Mouse (Mus musculus) forebrain, embryonic 15.5 days (tissue): ENCODE data around the gene Ctdnep1. TPM values are rescaled to one million over a fixed set of nuclear protein-coding genes. Genes with fewer than 3 reads are reported as not detected.

Source experiments
- ATAC-seq: fragments of 200-750 bp; cut with Nextera tagmentation; replicated peaks from 2 replicates; pipeline ENCODE4 v1.8.0; 2017; ENCODE audit warnings: mild to moderate bottlenecking, moderate TSS enrichment, moderate library complexity
- H3K27ac ChIP-seq: fragments of 300-500 bp; sonication (generic); replicated peaks from 2 replicates; pipeline ENCODE4 v1.5.1; 2015; ENCODE audit warnings: mild to moderate bottlenecking, inconsistent platforms
- H3K27me3 ChIP-seq: fragments of 300-500 bp; sonication (generic); 2 replicates; pipeline ENCODE4 v1.6.1; 2015; ENCODE audit warnings: inconsistent platforms
- H3K36me3 ChIP-seq: fragments of 300-500 bp; sonication (generic); 2 replicates; pipeline ENCODE4 v1.6.1; 2015; ENCODE audit warnings: mild to moderate bottlenecking, inconsistent platforms
- H3K4me1 ChIP-seq: fragments of 300-500 bp; sonication (generic); 2 replicates; pipeline ENCODE4 v1.6.1; 2015; ENCODE audit warnings: inconsistent platforms
- H3K4me2 ChIP-seq: fragments of 300-500 bp; sonication (generic); replicated peaks from 2 replicates; pipeline ENCODE4 v1.6.1; 2015; ENCODE audit warnings: mild to moderate bottlenecking, inconsistent platforms
- H3K4me3 ChIP-seq: fragments of 300-500 bp; sonication (generic); 2 replicates; pipeline ENCODE4 v1.5.1; 2015; ENCODE audit warnings: mild to moderate bottlenecking, inconsistent platforms
- H3K9ac ChIP-seq: fragments of 300-500 bp; sonication (generic); replicated peaks from 2 replicates; pipeline ENCODE4 v1.6.1; 2015; ENCODE audit warnings: mild to moderate bottlenecking, inconsistent platforms
- H3K9me3 ChIP-seq: fragments of 300-500 bp; sonication (generic); 2 replicates; pipeline ENCODE4 v1.6.1; 2016; ENCODE audit warnings: inconsistent platforms
- WGBS: fragments of 180-500 bp; shearing (Covaris S2); methylation state at CpG from one replicate; pipeline ENCODE4 v1.1.7; 2015; ENCODE audit warnings: mixed read lengths; 5-methylcytosine and 5-hydroxymethylcytosine counted together
- polyA plus RNA-seq: library from polyadenylated mRNA; unstranded; fragments of >200 nt; fragmentation: Nextera tagmentation; extraction: Ambion mirVana; gene quantifications from 2 replicates; pipeline ENCODE4 v1.2.1, GENCODE M21; 2015

Gene Ctdnep1
- polyA plus RNA-seq, 1 experiment from 2014 or later: 20.8 TPM

DNA sequence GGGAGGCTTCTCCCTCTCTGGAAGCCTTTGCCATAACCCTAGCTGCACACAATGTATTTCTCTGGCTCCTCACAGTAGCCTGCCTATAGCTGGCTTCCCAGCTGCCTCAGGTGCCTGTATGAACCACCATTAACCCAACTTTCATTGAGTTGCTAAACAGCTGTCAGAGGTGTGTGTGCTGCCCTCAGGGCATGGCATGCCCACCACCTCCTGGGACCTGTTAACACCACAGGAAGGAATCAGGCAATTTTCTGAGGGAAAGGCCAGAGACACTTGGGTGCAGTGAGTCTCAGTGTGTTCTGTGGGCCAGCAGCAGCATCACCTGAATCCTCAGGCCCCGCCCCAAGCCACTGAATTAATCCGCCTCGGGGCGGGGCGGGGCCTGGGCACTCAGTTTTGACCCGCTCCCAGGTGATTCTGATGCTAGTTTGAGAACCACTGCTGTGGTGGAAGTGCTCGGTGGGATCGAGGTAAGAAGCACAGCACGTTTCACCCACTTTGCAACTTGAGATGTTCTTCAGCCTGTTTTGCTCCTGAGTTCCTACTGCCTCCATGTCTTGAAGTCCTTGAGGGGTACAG lies 42.5 kb upstream of the Ctdnep1 start:
- peaks cover 10% of the 10 kb centered on the region; the same call in 1 of the 2 replicates for H3K27me3 ChIP-seq
- WGBS: 23% methylated on average over 9 of the region's 9 CpGs
- H3K27ac ChIP-seq: no peak overlapping the region

DNA sequence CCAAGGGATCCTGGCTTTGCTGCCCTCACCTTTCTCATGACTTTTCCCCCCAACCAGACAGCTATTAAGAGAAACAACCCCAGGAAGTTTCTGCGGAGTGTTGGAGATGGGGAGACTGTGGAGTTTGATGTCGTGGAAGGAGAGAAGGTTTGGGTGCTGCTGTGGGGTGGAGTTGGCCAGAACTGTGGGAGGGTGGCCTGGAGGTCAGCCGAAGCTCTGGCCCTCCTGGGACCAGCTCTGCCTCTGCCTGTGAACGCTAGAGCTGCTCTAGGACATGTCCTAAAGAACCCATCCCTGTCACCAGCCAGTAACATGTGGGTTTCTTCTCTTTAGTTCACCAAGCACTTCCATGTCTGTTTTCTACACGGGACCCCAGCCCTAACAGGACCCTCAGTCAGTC lies 41.8 kb upstream of the Ctdnep1 start:
- 69% methylated on average over 5 of the region's 5 CpGs for WGBS
- H3K27me3 ChIP-seq: peaks cover 10% of the 10 kb centered on the region; the same call in 1 of the 2 replicates

More for the DNA sequence above, 42.5 kb upstream of the Ctdnep1 start:
- Histone ChIP-seq H3K4me3 (no peak overlapping the region), H3K4me1 (peaks cover 27% of the 10 kb centered on the region), H3K9ac (no peak overlapping the region), H3K36me3 (no peaks in the 10 kb centered on the region), H3K9me3 (no peaks in the 10 kb centered on the region), H3K4me2 (no peak overlapping the region)
- no peak for ATAC-seq

DNA sequence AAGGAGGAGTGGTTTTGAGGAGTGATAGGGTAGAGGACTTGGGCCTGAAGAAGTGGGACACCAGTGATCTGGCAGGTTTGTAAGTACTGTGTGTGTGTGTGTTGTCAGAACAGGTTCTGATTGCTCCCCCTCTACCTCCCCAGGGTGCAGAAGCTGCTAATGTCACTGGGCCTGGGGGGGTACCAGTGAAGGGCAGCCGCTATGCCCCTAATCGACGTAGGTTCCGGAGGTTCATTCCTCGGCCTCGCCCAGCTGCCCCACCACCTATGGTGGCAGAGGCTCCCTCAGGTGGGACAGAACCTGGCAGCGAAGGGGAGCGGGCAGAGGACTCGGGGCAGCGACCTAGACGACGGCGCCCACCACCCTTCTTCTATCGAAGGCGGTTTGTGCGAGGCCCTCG lies 41.2 kb upstream of the Ctdnep1 start:
- H3K4me2 ChIP-seq: no peak overlapping the region
- peaks cover 21% of the 10 kb centered on the region for H3K4me1 ChIP-seq
- no peak overlapping the region for H3K27ac ChIP-seq
- WGBS: 90% methylated on average over 17 of the region's 17 CpGs
- H3K36me3 ChIP-seq: no peaks in the 10 kb centered on the region
- H3K9me3 ChIP-seq: no peaks in the 10 kb centered on the region
- no peak for ATAC-seq
- H3K9ac ChIP-seq: no peak overlapping the region
- H3K27me3 ChIP-seq: peaks cover 10% of the 10 kb centered on the region; the same call in 1 of the 2 replicates
- no peak overlapping the region for H3K4me3 ChIP-seq

More for the DNA sequence above, 41.8 kb upstream of the Ctdnep1 start:
- Histone ChIP-seq H3K4me2 (no peak overlapping the region), H3K9ac (no peak overlapping the region), H3K27ac (no peak overlapping the region), H3K36me3 (no peaks in the 10 kb centered on the region), H3K9me3 (no peaks in the 10 kb centered on the region), H3K4me1 (peaks cover 27% of the 10 kb centered on the region), H3K4me3 (no peak overlapping the region)
- no peak for ATAC-seq

DNA sequence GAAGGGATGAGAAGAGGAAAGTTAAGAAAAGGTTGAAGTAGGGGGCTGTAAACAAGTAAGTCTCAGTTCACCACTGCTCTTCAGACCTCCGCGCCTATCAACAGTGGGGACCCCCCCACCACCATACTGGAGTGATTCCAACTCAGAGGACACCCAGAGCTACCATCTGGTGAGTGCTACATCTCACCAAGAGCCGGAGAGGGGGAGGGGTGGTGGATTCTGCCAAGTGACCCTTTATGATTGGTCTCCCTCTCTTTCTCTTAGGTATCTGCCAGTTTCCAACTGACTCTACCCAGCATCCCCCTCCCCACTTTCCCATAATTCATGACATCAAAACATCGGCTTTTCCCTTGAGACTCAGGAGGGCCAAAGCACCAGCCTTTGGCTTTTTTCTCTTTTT lies 40.0 kb upstream of the Ctdnep1 start:
- no peak overlapping the region for H3K9ac ChIP-seq
- H3K4me1 ChIP-seq: peaks cover 11% of the 10 kb centered on the region
- H3K27ac ChIP-seq: no peak overlapping the region
- ATAC-seq: no peak
- H3K4me2 ChIP-seq: no peak overlapping the region
- 83% methylated on average over 4 of the region's 4 CpGs for WGBS
- no peaks in the 10 kb centered on the region for H3K9me3 ChIP-seq
- no peak overlapping the region for H3K4me3 ChIP-seq
- no peaks in the 10 kb centered on the region for H3K36me3 ChIP-seq
- peaks cover 10% of the 10 kb centered on the region; the same call in 1 of the 2 replicates for H3K27me3 ChIP-seq

DNA sequence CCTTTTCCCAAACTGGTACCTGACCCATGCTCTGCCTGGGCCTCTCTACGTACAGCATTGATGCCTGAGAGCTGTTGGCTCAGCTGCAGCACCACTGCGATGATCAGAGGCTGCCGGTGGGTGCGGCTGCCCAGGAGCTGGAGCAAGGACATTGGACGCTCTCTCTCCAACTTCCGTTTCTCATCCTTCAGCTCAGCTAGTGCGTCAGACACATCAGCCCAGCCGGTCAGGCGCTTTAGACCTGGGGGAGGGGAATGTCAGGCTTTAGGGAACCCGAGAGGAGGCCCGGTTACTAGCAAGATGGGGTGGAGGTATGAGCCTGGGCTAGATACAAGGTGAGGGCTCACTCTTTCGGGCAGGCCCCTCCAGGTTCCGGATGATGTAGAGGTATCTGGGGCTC lies 35.7 kb upstream of the Ctdnep1 start:
- Histone ChIP-seq H3K9ac (no peak overlapping the region), H3K4me2 (no peak overlapping the region), H3K27ac (no peak overlapping the region), H3K36me3 (no peaks in the 10 kb centered on the region), H3K9me3 (no peaks in the 10 kb centered on the region), H3K27me3 (no peaks in the 10 kb centered on the region), H3K4me1 (peaks cover 18% of the 10 kb centered on the region), H3K4me3 (no peak overlapping the region)
- no peak for ATAC-seq
- WGBS: 84% methylated on average over 13 of the region's 13 CpGs

DNA sequence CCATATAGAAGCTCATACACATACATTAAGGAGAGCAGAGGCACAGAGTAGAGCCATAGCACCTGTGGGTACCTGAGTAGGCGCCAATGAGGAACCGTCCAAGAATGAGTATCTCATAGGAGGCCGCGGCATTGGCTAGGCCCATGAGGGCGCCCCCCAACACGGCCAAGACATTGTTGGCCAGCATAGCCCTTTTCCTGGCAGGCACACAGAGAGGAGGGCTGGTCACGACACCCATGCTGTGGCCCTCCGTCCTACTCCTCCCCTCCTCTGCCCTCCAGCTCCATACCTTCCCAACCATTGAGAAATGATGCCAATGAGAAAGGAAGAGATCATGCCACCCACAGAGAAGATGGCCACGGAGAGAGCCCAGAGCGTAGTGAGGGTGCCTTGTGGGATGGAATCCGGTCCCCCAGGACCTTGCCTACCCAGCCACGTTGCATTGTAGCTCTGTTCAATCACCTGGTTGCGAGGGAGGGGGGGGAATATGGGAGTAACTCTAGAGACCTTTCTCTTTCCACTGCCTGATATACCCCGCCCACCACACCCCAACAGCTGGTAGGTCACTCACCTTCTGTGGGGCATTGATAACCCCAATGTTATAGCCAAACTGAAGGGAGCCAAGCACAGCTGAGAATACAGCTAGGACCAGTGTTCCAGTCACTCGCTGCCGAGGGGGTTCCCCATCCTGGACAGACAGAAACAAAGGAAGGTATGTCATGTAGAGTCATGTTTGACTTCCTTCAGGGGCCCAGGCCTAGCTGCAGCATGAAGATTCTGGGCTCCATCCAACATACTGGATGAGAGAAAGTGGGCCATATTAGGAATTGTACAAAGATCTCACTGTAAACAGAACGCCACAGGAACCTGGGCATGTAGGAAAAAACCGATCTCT lies 34.7 kb upstream of the Ctdnep1 start:
- H3K36me3 ChIP-seq: no peaks in the 10 kb centered on the region
- H3K9me3 ChIP-seq: no peaks in the 10 kb centered on the region
- no peak overlapping the region for H3K4me3 ChIP-seq
- no peak overlapping the region for H3K9ac ChIP-seq
- no peak overlapping the region for H3K4me2 ChIP-seq
- no peaks in the 10 kb centered on the region for H3K27me3 ChIP-seq
- 92% methylated on average over 18 of the region's 18 CpGs for WGBS
- no peak overlapping the region for H3K27ac ChIP-seq
- ATAC-seq: no peak
- peaks cover 18% of the 10 kb centered on the region for H3K4me1 ChIP-seq

DNA sequence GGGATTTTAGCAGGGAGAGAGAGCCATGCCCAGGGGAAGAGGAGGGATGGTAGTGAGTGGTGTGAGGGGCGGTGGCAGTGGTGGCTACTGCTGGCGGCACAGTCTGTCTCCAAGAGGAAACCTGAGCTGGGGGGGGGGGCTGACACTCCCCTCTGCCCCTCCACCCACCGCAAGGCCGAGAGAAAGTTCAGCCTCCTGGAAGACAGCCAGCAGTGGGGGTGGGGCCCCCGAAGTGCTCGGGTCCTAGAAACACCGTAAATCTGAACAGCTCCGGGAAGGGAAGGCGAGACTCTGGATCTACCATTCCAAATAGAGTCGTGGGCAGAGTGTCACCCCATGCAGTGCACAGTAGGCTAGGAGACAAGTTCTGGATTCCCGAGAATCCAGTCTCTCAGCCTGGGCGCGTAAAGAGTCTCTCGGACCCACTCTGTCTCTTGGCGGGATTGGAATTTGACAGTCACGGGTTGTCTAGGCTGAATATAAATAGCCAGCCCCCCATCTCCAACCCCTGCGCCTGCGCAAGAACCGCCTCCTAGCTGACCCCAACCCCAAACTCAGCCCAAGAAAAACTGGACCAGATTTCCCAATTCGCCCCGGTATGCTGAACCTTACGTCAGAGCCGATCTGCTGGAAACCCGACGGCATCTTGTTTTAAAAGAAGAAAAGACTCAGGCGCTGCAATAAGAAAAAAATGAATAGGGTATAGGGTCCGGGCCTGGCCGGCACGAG lies 33.5 kb upstream of the Ctdnep1 start:
- Histone ChIP-seq H3K27ac (peak overlapping the region; percentile 64; the same call in 1 of the 2 replicates), H3K4me1 (peaks cover 18% of the 10 kb centered on the region), H3K4me2 (peak overlapping the region; percentile 48), H3K9ac (peak overlapping the region; percentile 34), H3K36me3 (no peaks in the 10 kb centered on the region), H3K9me3 (no peaks in the 10 kb centered on the region), H3K27me3 (no peaks in the 10 kb centered on the region), H3K4me3 (peak overlapping the region; percentile 42)
- 2% methylated on average over 29 of the region's 29 CpGs for WGBS
- ATAC-seq: peak; percentile 44

DNA sequence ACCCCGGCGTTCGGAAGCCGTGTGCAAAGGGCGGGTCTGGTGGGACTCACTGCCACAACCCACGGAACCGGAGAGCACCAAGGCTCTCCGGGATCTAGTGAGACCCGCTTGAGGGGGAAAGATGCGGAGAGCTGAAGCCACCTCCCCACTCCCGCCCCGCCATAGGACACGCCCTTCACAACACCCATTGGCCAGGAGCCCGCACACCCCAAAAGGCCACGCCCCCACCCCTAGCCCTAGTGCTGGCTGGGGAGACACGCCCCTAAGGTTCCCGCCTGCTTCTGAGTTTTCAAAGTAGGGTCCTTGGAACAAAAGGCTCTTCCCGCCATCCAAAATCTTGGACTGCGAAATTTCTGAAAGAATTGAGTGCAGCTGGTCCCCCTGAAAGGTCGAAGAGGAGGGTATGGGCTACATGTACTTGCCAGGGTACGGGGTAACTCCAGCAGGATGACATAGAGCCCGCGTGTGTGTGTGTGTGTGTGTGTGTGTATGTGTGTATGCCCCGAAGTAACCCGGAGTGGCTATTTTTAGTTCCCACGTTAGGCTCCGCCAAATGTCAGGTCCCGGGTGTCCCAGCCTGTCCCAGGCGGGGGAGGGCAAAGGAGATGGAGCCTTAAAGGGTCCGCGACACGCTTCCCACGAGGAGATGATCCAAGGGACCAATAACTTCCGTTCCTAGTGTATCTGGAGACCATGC lies 32.7 kb upstream of the Ctdnep1 start, which contains the start of gene Slc2a4:
Gene Slc2a4, minus strand, starts transcription at position 123 of the 697 bp plus-strand sequence.
- WGBS: under 1% methylated on average over 34 of the region's 34 CpGs
- peak; percentile 95 for ATAC-seq
- Histone ChIP-seq H3K9me3 (no peaks in the 10 kb centered on the region), H3K4me3 (peak within 1 kb of the TSS; percentile 42), H3K4me2 (peak within 1 kb of the TSS; percentile 48), H3K9ac (peak within 1 kb of the TSS; percentile 34), H3K4me1 (peaks cover 18% of the 10 kb centered on the region), H3K27me3 (no peaks in the 10 kb centered on the region), H3K36me3 (no peaks in the 10 kb centered on the region), H3K27ac (peak within 1 kb of the TSS; percentile 64)

DNA sequence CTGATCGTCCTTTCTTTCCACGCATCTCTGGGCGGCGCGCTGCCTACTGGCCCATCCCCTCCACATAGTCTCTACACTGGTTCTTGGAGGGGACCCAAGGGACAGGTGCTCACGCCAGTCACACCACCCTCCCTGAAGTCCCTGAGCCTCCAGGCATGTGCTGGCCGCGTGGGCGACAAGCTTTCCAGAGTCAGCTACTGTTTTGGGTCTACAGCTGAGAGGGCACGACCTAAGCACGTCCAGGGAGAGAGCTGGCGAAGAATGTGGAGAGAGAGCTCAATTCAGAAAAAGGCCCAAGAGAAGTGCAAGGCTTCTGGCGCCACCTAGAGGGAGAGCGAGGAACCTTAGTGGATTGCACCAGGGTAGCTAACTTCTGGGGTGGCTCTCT lies 32.2 kb upstream of the Ctdnep1 start:
- 0% methylated on average over 14 of the region's 14 CpGs for WGBS
- peak overlapping the region; percentile 42 for H3K4me3 ChIP-seq
- H3K36me3 ChIP-seq: no peaks in the 10 kb centered on the region
- H3K9ac ChIP-seq: peak overlapping the region; percentile 34; the same call in 1 of the 2 replicates
- peaks cover 18% of the 10 kb centered on the region for H3K4me1 ChIP-seq
- no peak; the same call in 1 of the 2 replicates for ATAC-seq
- H3K27ac ChIP-seq: peak overlapping the region; percentile 64
- no peaks in the 10 kb centered on the region for H3K9me3 ChIP-seq
- no peaks in the 10 kb centered on the region for H3K27me3 ChIP-seq
- peak overlapping the region; percentile 48 for H3K4me2 ChIP-seq

DNA sequence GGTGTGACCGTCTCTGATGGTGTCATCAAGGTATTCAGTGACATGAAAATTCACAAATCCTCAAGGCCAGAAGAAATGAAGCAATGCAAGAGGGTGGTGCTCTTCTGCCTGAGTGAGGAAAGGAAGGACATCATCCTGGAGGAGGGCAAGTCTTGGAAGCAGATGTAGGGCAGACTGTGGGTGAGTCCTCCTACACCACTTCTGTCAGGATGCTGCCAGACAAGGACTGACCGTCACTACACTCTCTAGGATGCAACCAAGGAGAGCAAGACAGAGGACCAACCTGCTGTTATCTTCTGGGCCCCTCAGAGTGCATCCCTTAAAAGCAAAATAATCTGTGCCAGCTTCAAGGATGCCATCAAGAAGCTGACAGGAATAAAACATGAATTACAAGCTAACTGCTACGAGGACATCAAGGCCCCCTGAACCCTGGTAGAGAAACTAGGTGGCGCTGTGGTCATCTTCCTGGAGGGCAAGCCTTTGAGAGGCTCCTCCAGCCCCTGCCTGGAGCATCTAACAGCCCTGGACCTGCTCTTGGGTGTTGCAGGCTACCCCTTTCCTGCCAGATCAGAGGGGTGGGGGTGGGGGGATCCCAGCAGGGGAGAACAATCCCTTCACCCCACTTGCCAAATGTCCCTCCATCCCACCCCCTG lies 30.0 kb upstream of the Ctdnep1 start:
- WGBS: 38% methylated on average over 4 of the region's 4 CpGs
- Histone ChIP-seq H3K27ac (no peak overlapping the region), H3K4me1 (peaks cover 18% of the 10 kb centered on the region), H3K9ac (no peak overlapping the region), H3K36me3 (no peaks in the 10 kb centered on the region), H3K4me3 (no peak overlapping the region), H3K4me2 (no peak overlapping the region), H3K9me3 (no peaks in the 10 kb centered on the region), H3K27me3 (no peaks in the 10 kb centered on the region)
- ATAC-seq: no peak

DNA sequence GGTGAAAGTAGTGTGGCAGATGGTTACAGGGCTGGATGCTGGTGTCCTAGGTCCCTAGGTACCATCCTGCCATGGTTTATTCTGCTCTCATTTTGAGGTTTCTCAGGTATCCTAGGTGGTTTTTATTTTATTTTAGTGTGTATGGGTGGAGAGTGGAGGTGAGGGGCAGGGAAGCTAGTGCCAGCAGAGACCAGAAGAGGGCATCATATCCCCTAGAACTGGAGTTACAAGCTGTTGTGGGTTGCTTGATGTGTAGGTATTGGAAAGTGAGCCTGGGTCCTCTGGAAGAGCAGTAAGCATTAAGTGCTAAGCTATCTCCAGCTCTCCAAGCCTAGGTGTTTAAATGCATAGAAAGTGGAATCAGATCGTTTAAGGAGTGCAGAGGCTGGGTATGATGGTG lies 28.7 kb upstream of the Ctdnep1 start:
- WGBS: 47% methylated on average over 1 of the region's 1 CpGs

More for the DNA sequence above, 28.7 kb upstream of the Ctdnep1 start:
- no peak overlapping the region for H3K4me3 ChIP-seq
- H3K27me3 ChIP-seq: no peaks in the 10 kb centered on the region
- no peaks in the 10 kb centered on the region for H3K9me3 ChIP-seq
- no peak overlapping the region for H3K4me2 ChIP-seq
- H3K27ac ChIP-seq: no peak overlapping the region
- no peak for ATAC-seq
- no peaks in the 10 kb centered on the region for H3K36me3 ChIP-seq
- H3K9ac ChIP-seq: no peak overlapping the region
- H3K4me1 ChIP-seq: peaks cover 15% of the 10 kb centered on the region
